Mouse (Mus musculus) heart, adult 11 months (tissue): ENCODE results near the gene Lamb3.

Source experiments
- DNase-seq: peaks from one replicate; pipeline ENCODE4 v3.0.0; 2022

The Lamb3 gene

GRCm38 (mm10) chr1:193392266-193392665 lies 184.8 kb downstream of the Lamb3 start:
- DNase-seq = no peak
